In genomic region chr16:42574978-42575377, GRCm38 (mm10) we compare ENCODE assay signal across 24 mouse cellular contexts.
DNase-seq lines count a peak whose midpoint lies in the region; ATAC-seq and TF ChIP-seq lines count a peak whose summit lies in the region.
"Had no signal": no experiment of that assay in that cellular context is flagged by ENCODE, and none has a peak within 500 bp of the region (broad histone marks: within the 10 kb centered on the region; RNA-seq: fewer than 3 reads in every experiment).

No protein-coding gene starts in this region.

- no peak overlapping the region for H3K4me3 ChIP-seq in midbrain, embryonic 10.5 days
- no peak overlapping the region for H3K4me3 ChIP-seq in midbrain, postnatal 0 days (ENCODE audit: low read depth, low read length)
- H3K4me3 ChIP-seq in forebrain, embryonic 14.5 days (ENCODE audit: low read depth, low read length), result no peak overlapping the region
- no peak overlapping the region for H3K4me3 ChIP-seq in hindbrain, postnatal 0 days (ENCODE audit: low read length)
- no peak overlapping the region for H3K4me3 ChIP-seq in neural tube, embryonic 13.5 days
- H3K4me3 ChIP-seq: embryonic facial prominence, embryonic 13.5 days; gastrocnemius, adult 2 months; heart, embryonic 13.5 days had no signal

- no peak overlapping the region for H3K4me2 ChIP-seq in midbrain, postnatal 0 days (ENCODE audit: low read depth, low read length, poor library complexity, severe bottlenecking)
- H3K4me2 ChIP-seq in forebrain, embryonic 14.5 days (ENCODE audit: low read length), result no peak overlapping the region
- H3K4me2 ChIP-seq in hindbrain, postnatal 0 days (ENCODE audit: low read depth, low read length), result no peak overlapping the region
- no peak overlapping the region for H3K4me2 ChIP-seq in neural tube, embryonic 13.5 days

- 0 out of 2 replicates have a peak, but pooled peaks cover 3% of the 10 kb centered on the region for H3K36me3 ChIP-seq in midbrain, embryonic 10.5 days
- H3K36me3 ChIP-seq in midbrain, postnatal 0 days (ENCODE audit: insufficient read depth, low read length), result no peaks in the 10 kb centered on the region
- H3K36me3 ChIP-seq in forebrain, embryonic 14.5 days (ENCODE audit: control insufficient read depth, insufficient read depth, low read length), result no peaks in the 10 kb centered on the region
- H3K36me3 ChIP-seq in hindbrain, postnatal 0 days (ENCODE audit: insufficient read depth, low read length), result no peaks in the 10 kb centered on the region
- H3K36me3 ChIP-seq in neural tube, embryonic 13.5 days, result no peaks in the 10 kb centered on the region
- H3K36me3 ChIP-seq: embryonic facial prominence, embryonic 13.5 days; heart, embryonic 13.5 days had no signal

- H3K9ac ChIP-seq in midbrain, postnatal 0 days (replicated peaks; ENCODE audit: low read length, poor library complexity, severe bottlenecking), result no peak overlapping the region
- H3K9ac ChIP-seq in forebrain, embryonic 14.5 days (ENCODE audit: low read length), result no peak overlapping the region
- H3K9ac ChIP-seq in hindbrain, postnatal 0 days (replicated peaks; ENCODE audit: low read length), result 0 out of 2 replicates have a peak overlapping the region, but pooled peaks have one; percentile 13
- no peak overlapping the region for H3K9ac ChIP-seq in neural tube, embryonic 13.5 days
- H3K9ac ChIP-seq: embryonic facial prominence, embryonic 13.5 days; heart, embryonic 13.5 days had no signal

- H3K4me1 ChIP-seq in midbrain, embryonic 10.5 days, result peaks cover 38% of the 10 kb centered on the region
- H3K4me1 ChIP-seq in midbrain, postnatal 0 days (ENCODE audit: insufficient read depth, low read length), result peaks cover 4% of the 10 kb centered on the region; the same call in 1 of the 2 replicates
- peaks cover 12% of the 10 kb centered on the region for H3K4me1 ChIP-seq in forebrain, embryonic 14.5 days (ENCODE audit: control insufficient read depth, insufficient read depth, low read length)
- H3K4me1 ChIP-seq in hindbrain, postnatal 0 days (ENCODE audit: insufficient read depth, low read length), result peaks cover 9% of the 10 kb centered on the region; the same call in 1 of the 2 replicates
- H3K4me1 ChIP-seq in neural tube, embryonic 13.5 days (replicated peaks), result peaks cover 15% of the 10 kb centered on the region

- WGBS in midbrain, embryonic 10.5 days, result 9% methylated on average over 1 of the region's 1 CpGs
- WGBS in midbrain, postnatal 0 days, result 8% methylated on average over 1 of the region's 1 CpGs
- 8% methylated on average over 1 of the region's 1 CpGs for WGBS in forebrain, embryonic 14.5 days
- 9% methylated on average over 1 of the region's 1 CpGs for WGBS in hindbrain, postnatal 0 days
- WGBS in neural tube, embryonic 13.5 days, result 16% methylated on average over 1 of the region's 1 CpGs

- no peak for TF ChIP-seq CTCF in midbrain, postnatal 0 days (IDR thresholded peaks at IDR 0.05)
- TF ChIP-seq CTCF in hindbrain, postnatal 0 days (IDR thresholded peaks at IDR 0.05; ENCODE audit: low read depth), result no peak

- peak overlapping the region; percentile 83 for H3K27ac ChIP-seq in midbrain, embryonic 10.5 days (replicated peaks)
- H3K27ac ChIP-seq in midbrain, postnatal 0 days (ENCODE audit: low read depth, low read length), result no peak overlapping the region
- H3K27ac ChIP-seq in forebrain, embryonic 14.5 days (ENCODE audit: low read depth, low read length), result peak overlapping the region; percentile 53
- 0 out of 2 replicates have a peak overlapping the region, but pooled peaks have one; percentile 20 for H3K27ac ChIP-seq in hindbrain, postnatal 0 days
- peak overlapping the region; percentile 74; the same call in 1 of the 2 replicates for H3K27ac ChIP-seq in neural tube, embryonic 13.5 days (replicated peaks)
- H3K27ac ChIP-seq: embryonic facial prominence, embryonic 13.5 days; gastrocnemius, adult 2 months; heart, embryonic 13.5 days had no signal

- no peak for DNase-seq in midbrain, embryonic 10.5 days (ENCODE audit: low spot score)
- no peak for DNase-seq in midbrain, postnatal 0 days (ENCODE audit: low spot score)
- no peak for DNase-seq in forebrain, embryonic 14.5 days (ENCODE audit: low spot score)
- DNase-seq in hindbrain, postnatal 0 days (ENCODE audit: low spot score), result peak; percentile 7
- no peak for DNase-seq in cerebellum, postnatal 14 days
- DNase-seq in adrenal gland, adult (ENCODE audit: inconsistent age in 2 of 2, low spot score in 1 of 2), result no peak
- no peak for DNase-seq in left cerebral cortex, adult 18-20 months (ENCODE audit: low spot score in 2 of 2)
- DNase-seq: adrenal gland, postnatal 25 days; B cell, adult 2 months; cerebellum, adult 18-20 months; gastrocnemius, adult 2 months; heart, adult 11 months; heart, postnatal 36 days; kidney, adult 18-20 months; kidney, postnatal 25 days; lung, adult 18-20 months; lung, postnatal 4 days; right cerebral cortex, adult 18-20 months; spleen, adult 18-20 months had no signal

- H3K27me3 ChIP-seq in midbrain, embryonic 10.5 days (ENCODE audit: low read depth, poor library complexity, severe bottlenecking), result no peaks in the 10 kb centered on the region
- no peaks in the 10 kb centered on the region for H3K27me3 ChIP-seq in midbrain, postnatal 0 days (ENCODE audit: insufficient read depth, low read length)
- no peaks in the 10 kb centered on the region for H3K27me3 ChIP-seq in forebrain, embryonic 14.5 days (replicated peaks; ENCODE audit: control insufficient read depth, insufficient read depth, low read length)
- H3K27me3 ChIP-seq in hindbrain, postnatal 0 days (ENCODE audit: insufficient read depth, low read length), result no peaks in the 10 kb centered on the region
- no peaks in the 10 kb centered on the region for H3K27me3 ChIP-seq in neural tube, embryonic 13.5 days
- H3K27me3 ChIP-seq: embryonic facial prominence, embryonic 13.5 days; heart, embryonic 13.5 days had no signal

- H3K9me3 ChIP-seq in midbrain, embryonic 10.5 days (replicated peaks), result no peaks in the 10 kb centered on the region
- H3K9me3 ChIP-seq in midbrain, postnatal 0 days (ENCODE audit: low read length), result no peaks in the 10 kb centered on the region
- H3K9me3 ChIP-seq in forebrain, embryonic 14.5 days (replicated peaks; ENCODE audit: control insufficient read depth, low read length), result no peaks in the 10 kb centered on the region
- no peaks in the 10 kb centered on the region for H3K9me3 ChIP-seq in hindbrain, postnatal 0 days (ENCODE audit: low read length)
- H3K9me3 ChIP-seq in neural tube, embryonic 13.5 days, result no peaks in the 10 kb centered on the region
- H3K9me3 ChIP-seq: embryonic facial prominence, embryonic 13.5 days; heart, embryonic 13.5 days had no signal

- ATAC-seq in midbrain, postnatal 0 days (ENCODE audit: low FRiP score), result no peak
- 0 out of 2 replicates have a peak, but pooled peaks have one; percentile 9 for ATAC-seq in forebrain, embryonic 14.5 days
- ATAC-seq in hindbrain, postnatal 0 days, result no peak
- ATAC-seq in neural tube, embryonic 13.5 days (ENCODE audit: low read depth), result no peak
- ATAC-seq: activated CD4-positive, CD25-positive, alpha-beta regulatory T cell, adult 4 months; Patski had no signal
